In the genomic region with DNA sequence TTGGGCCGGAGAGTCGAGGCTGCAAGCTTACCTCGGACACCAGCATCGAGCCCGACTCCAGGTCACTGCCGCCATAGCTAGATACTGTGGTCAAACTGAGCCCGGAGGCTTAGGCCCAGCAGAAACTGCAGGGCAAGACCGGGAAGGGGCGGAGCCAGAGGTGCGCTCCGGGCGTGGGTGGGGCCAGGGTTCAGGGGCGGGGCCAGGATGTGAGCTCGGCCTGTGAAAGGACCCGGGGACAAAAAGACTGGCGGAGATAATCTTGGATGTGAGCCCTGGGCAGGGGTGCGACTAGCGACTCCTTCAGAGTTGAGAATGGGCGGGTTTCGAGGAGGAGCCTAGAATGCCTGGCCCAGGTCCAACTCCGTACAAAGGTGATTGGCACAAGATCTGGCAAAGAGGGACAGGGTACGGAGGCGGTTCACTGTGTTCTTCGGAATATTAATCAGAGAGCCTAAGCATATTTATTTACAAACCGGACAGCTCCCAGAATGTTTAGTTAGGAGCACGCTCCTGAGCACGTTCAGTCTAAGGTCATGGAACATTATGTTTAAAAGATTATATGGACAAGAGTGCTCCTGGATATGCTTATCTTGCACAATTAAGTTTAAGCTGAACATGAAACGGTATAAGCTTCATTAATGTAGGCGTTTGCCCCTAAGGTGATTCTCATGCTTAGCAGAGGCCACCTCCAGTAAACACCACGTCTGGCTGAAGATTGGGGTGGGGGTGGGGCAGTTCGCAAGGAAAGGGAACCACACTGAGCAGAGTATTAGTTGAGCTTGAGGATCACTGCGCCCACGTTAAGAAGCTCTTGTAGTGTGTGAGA, we compare ENCODE assay signal across 8 mouse cellular contexts. TPM values are rescaled to one million over a fixed set of nuclear protein-coding genes. Genes with fewer than 3 reads are reported as not detected.
DNase-seq lines count a peak whose midpoint lies in the region; ATAC-seq lines count a peak whose summit lies in the region.

No protein-coding gene starts in this region.

- intact Hi-C loops in left cerebral cortex, postnatal 14 days (cut with DNase I), result no loop called here

- WGBS in intestine, embryonic 14.5 days, result under 1% methylated on average over 33 of the region's 33 CpGs

- H3K4me3 ChIP-seq in intestine, embryonic 14.5 days (ENCODE audit: low read depth, low read length), result peak overlapping the region; percentile 69

- peak overlapping the region; percentile 57 for H3K4me2 ChIP-seq in intestine, embryonic 14.5 days (ENCODE audit: low read length)

- H3K27ac ChIP-seq in intestine, embryonic 14.5 days (ENCODE audit: low read depth), result peak overlapping the region; percentile 87

- no peaks in the 10 kb centered on the region for H3K27me3 ChIP-seq in intestine, embryonic 14.5 days (replicated peaks; ENCODE audit: control insufficient read depth, insufficient read depth, low read length)

- DNase-seq in adrenal gland, adult 18-20 months (ENCODE audit: low spot score in 2 of 2), result peak; percentile 91 to 92
- peak; percentile 96 for DNase-seq in embryo, embryonic 11 days
- DNase-seq in gastrocnemius, postnatal 25 days, result peak; percentile 97
- DNase-seq in intestine, embryonic 14.5 days (ENCODE audit: low spot score), result peak; percentile 98
- DNase-seq in left cerebral cortex, postnatal 14 days (ENCODE audit: low spot score in 2 of 2), result peak; percentile 85 to 91
- DNase-seq in mesoderm, embryonic 11.5 days (ENCODE audit: low read depth, low spot score), result peak; percentile 94
- peak; percentile 80 to 82 for DNase-seq in right cerebral cortex, postnatal 36 days (ENCODE audit: low spot score in 2 of 2)
- DNase-seq in yolk sac, embryonic 10.5 days (ENCODE audit: low spot score), result peak; percentile 96

- H3K36me3 ChIP-seq in intestine, embryonic 14.5 days (ENCODE audit: control insufficient read depth, insufficient read depth, low read length), result peaks cover 8% of the 10 kb centered on the region

- ATAC-seq in intestine, embryonic 14.5 days (replicated peaks; ENCODE audit: low FRiP score, low TSS enrichment, low read depth), result peak; percentile 97

- H3K4me1 ChIP-seq in intestine, embryonic 14.5 days (replicated peaks; ENCODE audit: control insufficient read depth, insufficient read depth, low read length), result peaks cover 7% of the 10 kb centered on the region; the same call in 1 of the 2 replicates

- H3K9me3 ChIP-seq in intestine, embryonic 14.5 days (ENCODE audit: control insufficient read depth, low read length), result no peaks in the 10 kb centered on the region

- peak overlapping the region; percentile 86 for H3K9ac ChIP-seq in intestine, embryonic 14.5 days (ENCODE audit: low read length)

RNA-seq across cellular contexts. Expression of gene Eci3, which starts 30.6 kb away (rescaled TPM):
- total RNA-seq in adrenal gland, adult 18-20 months (2021), result 1 to 10 TPM; 3.3 to 4.2 TPM
- total RNA-seq in gastrocnemius, postnatal 25 days (2021), result under 1 TPM; 0.75 to 0.90 TPM
- 1.2 and 1.6 TPM in 2 replicates for polyA plus RNA-seq in intestine, embryonic 14.5 days (2014; fragmentation: Nextera tagmentation; extraction: Ambion mirVana)
- total RNA-seq in left cerebral cortex, postnatal 14 days (2021), result under 1 TPM in 1 of 2 experiments, not detected in 1; 0.51 TPM

RNA-seq across cellular contexts. Expression of gene Eci2, which starts 32.7 kb away (rescaled TPM):
- 100 to 1,000 TPM; 105 to 116 TPM for total RNA-seq in adrenal gland, adult 18-20 months (2021)
- 10 to 100 TPM; 89.0 to 91.1 TPM for total RNA-seq in gastrocnemius, postnatal 25 days (2021)
- polyA plus RNA-seq in intestine, embryonic 14.5 days (2014; fragmentation: Nextera tagmentation; extraction: Ambion mirVana), result 135 and 148 TPM in 2 replicates
- total RNA-seq in left cerebral cortex, postnatal 14 days (2021), result 10 to 100 TPM; 36.7 to 45.2 TPM

Comparison
In these comparisons a context has a peak if more than half of its experiments do, and no peak if none do; other contexts are left out.
1. Peak in every context shown above with its lines: DNase-seq, ATAC-seq, H3K4me3 ChIP-seq and H3K27ac ChIP-seq.